Mouse (Mus musculus): Measurements from ENCODE around the gene Cyb5b. TPM values are rescaled to one million over a fixed set of nuclear protein-coding genes. Genes with fewer than 3 reads are reported as not detected.

Gene Cyb5b
- polyA plus RNA-seq, 1 experiment: not detected

DNA sequence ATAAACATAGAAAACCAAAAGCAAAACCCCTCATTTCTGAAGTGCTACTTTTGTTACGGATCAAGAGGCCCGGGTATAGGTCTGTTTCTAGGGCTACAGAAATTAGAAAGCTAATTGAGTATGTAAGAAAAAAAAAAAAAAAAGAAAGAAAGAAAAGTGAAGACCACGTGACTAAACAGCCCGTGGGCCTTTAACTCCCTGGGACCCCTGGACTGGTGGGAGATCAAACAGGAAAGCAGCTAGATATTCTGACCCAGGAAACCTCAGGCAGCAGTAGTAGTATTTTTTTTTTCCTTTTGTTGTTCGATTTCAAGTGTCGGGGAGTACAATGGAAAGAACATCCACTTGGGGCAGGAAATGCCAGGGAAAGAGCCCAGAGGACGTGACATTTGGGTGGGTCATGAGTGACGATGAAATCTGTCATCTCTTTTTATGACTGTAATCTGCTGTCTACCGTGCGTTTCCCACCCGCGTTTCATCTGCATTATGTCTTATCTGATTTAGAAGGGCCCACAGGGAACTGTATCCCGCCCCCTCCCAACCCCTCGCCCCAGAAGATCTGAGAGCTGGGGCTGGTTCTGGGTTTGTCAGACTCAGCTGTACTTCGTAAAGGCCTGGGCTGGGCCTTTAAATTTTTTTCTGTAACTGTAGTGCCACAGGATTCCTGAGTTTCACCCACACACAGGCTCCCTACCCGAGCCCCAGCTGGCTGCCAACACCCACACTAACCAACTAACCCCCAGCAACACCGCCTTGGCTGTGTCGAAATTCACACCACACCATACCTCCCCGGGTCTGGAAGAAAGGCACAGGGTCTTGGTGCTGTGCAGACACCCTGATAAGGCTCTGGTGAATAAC lies 36.1 kb upstream of the Cyb5b start:
- Histone ChIP-seq H3K4me3 (ENCODE audit: insufficient read depth, low read depth, low read length) (no peak overlapping the region), H3K27ac (ENCODE audit: insufficient read depth, low read depth, low read length) (peak overlapping the region; percentile 81), H3K4me1 (ENCODE audit: control insufficient read depth, insufficient read depth, low read length) (peaks cover 24% of the 10 kb centered on the region)
- no peak for TF ChIP-seq POLR2A (IDR thresholded peaks at IDR 0.05; ENCODE audit: insufficient read depth, low read depth, low read length)
- WGBS: 42% methylated on average over 19 of the region's 19 CpGs

DNA sequence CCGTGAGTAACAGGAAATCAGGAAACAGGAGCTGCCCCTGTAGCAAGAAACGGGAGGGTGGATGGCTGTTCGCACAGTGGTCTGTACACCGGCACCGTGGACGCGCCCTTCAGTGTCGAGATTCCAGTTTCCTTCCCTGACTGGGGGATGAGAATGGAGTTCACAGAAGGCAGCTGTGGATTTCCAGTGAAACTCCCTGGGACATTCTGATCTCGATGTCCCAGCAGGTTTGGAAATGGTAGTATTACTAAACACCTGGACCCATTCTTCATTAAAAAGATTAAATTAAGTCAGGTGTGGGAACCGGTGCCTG lies 35.5 kb upstream of the Cyb5b start:
- 63% methylated on average over 10 of the region's 10 CpGs for WGBS
- TF ChIP-seq CTCF (IDR thresholded peaks at IDR 0.05; ENCODE audit: insufficient read depth, low read depth, low read length): no peak
- no peak for TF ChIP-seq POLR2A (IDR thresholded peaks at IDR 0.05; ENCODE audit: insufficient read depth, low read depth, low read length)
- Histone ChIP-seq H3K4me1 (ENCODE audit: control insufficient read depth, insufficient read depth, low read length) (peaks cover 27% of the 10 kb centered on the region), H3K27ac (ENCODE audit: insufficient read depth, low read depth, low read length) (peak overlapping the region; percentile 81), H3K4me3 (ENCODE audit: insufficient read depth, low read depth, low read length) (no peak overlapping the region)

GRCm38 (mm10) chr8:107116023-107116422 lies 34.4 kb upstream of the Cyb5b start:
- Histone ChIP-seq H3K4me1 (ENCODE audit: control insufficient read depth, insufficient read depth, low read length) (peaks cover 27% of the 10 kb centered on the region), H3K27ac (ENCODE audit: insufficient read depth, low read depth, low read length) (no peak overlapping the region), H3K4me3 (ENCODE audit: insufficient read depth, low read depth, low read length) (no peak overlapping the region)
- 16% methylated on average over 11 of the region's 11 CpGs for WGBS
- no peak for TF ChIP-seq CTCF (IDR thresholded peaks at IDR 0.05; ENCODE audit: insufficient read depth, low read depth, low read length)
- no peak for TF ChIP-seq POLR2A (IDR thresholded peaks at IDR 0.05; ENCODE audit: insufficient read depth, low read depth, low read length)

GRCm38 (mm10) chr8:107117019-107117418 lies 33.4 kb upstream of the Cyb5b start:
- no peak overlapping the region for H3K27ac ChIP-seq (ENCODE audit: insufficient read depth, low read depth, low read length)
- TF ChIP-seq POLR2A (IDR thresholded peaks at IDR 0.05; ENCODE audit: insufficient read depth, low read depth, low read length): no peak
- TF ChIP-seq CTCF (IDR thresholded peaks at IDR 0.05; ENCODE audit: insufficient read depth, low read depth, low read length): no peak
- WGBS: 72% methylated on average over 2 of the region's 2 CpGs
- peaks cover 27% of the 10 kb centered on the region for H3K4me1 ChIP-seq (ENCODE audit: control insufficient read depth, insufficient read depth, low read length)
- no peak overlapping the region for H3K4me3 ChIP-seq (ENCODE audit: insufficient read depth, low read depth, low read length)

DNA sequence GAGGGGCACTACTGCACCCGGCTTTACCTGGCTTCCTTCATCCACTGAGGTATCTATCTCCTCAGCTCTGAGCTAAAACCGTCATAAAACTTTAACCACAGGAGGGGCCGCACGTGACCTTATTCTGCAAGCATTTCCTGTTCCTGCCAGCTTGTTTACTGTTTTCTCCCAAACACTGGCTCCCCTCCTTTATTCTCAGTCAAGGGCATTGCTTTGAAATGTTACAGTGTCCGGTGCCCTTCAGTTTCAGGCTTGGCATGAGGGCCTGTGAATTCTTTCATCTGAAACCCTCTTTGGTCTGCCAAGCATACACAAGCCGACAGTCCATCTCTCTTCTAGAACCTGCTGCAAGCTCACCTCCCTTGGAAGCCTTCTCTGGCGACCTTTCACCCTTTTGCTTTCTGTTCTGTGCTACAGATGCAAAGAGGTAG lies 31.6 kb upstream of the Cyb5b start:
- Histone ChIP-seq H3K4me1 (ENCODE audit: control insufficient read depth, insufficient read depth, low read length) (peaks cover 18% of the 10 kb centered on the region), H3K4me3 (ENCODE audit: insufficient read depth, low read depth, low read length) (no peak overlapping the region), H3K27ac (ENCODE audit: insufficient read depth, low read depth, low read length) (no peak overlapping the region)
- TF ChIP-seq POLR2A (IDR thresholded peaks at IDR 0.05; ENCODE audit: insufficient read depth, low read depth, low read length) (no peak), CTCF (IDR thresholded peaks at IDR 0.05; ENCODE audit: insufficient read depth, low read depth, low read length) (no peak)
- 60% methylated on average over 7 of the region's 7 CpGs for WGBS

DNA sequence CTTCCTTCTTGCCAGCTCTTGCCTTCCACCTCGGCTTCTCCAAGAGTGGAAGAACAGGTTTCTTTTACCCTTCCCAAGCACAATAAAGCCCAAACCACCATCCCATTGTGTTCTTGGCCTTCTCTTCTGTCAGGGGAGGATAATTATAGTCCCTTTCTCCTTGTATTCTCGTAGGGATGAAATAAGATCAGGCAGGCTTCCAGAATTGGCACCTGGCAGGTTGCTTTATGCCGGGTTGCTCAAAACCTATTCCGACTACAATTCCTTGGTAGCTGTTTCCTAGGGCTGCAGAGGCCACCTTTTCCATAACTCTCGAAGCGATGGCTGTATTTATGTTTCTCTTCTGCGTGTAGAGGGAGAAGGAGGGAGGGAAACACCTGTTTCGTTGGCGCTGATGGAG lies 31.0 kb upstream of the Cyb5b start:
- Histone ChIP-seq H3K4me1 (ENCODE audit: control insufficient read depth, insufficient read depth, low read length) (peaks cover 15% of the 10 kb centered on the region), H3K27ac (ENCODE audit: insufficient read depth, low read depth, low read length) (no peak overlapping the region), H3K4me3 (ENCODE audit: insufficient read depth, low read depth, low read length) (no peak overlapping the region)
- TF ChIP-seq CTCF (IDR thresholded peaks at IDR 0.05; ENCODE audit: insufficient read depth, low read depth, low read length) (no peak), POLR2A (IDR thresholded peaks at IDR 0.05; ENCODE audit: insufficient read depth, low read depth, low read length) (no peak)
- 61% methylated on average over 9 of the region's 9 CpGs for WGBS

GRCm38 (mm10) chr8:107120806-107121205 lies 29.6 kb upstream of the Cyb5b start:
- no peak overlapping the region for H3K27ac ChIP-seq (ENCODE audit: insufficient read depth, low read depth, low read length)
- H3K4me1 ChIP-seq (ENCODE audit: control insufficient read depth, insufficient read depth, low read length): peaks cover 9% of the 10 kb centered on the region
- TF ChIP-seq CTCF (IDR thresholded peaks at IDR 0.05; ENCODE audit: insufficient read depth, low read depth, low read length) (no peak), POLR2A (IDR thresholded peaks at IDR 0.05; ENCODE audit: insufficient read depth, low read depth, low read length) (no peak)

DNA sequence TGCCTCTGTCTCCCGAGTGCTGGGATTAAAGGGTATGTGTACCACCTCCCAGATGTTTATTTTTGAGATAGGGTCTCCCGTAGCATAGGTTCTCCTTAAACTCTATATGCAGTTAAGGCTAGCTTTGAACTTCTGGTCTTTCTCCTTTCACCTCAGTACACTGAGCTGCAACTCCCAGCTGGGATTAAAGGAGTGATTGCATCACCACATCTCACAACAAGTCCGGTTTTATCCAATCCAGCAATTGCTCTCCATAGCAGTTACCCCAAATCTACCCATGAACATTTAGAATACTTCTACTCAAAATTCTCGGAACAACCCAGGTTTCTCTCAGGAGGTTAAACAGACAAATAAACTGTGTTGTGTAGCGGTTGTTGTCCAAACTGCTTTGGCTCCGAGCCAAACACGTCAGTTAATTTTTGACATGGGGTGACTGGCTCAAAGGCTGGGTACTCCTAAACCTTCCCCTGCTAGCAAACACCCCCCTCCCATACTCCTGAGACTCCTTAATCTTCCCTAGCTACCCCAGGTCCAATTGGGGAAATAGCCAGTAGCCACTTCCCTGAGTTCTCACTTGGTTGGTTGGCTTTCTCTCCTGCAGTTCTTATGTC lies 28.7 kb upstream of the Cyb5b start:
- 89% methylated on average over 7 of the region's 7 CpGs for WGBS
- TF ChIP-seq CTCF (IDR thresholded peaks at IDR 0.05; ENCODE audit: insufficient read depth, low read depth, low read length) (no peak), POLR2A (IDR thresholded peaks at IDR 0.05; ENCODE audit: insufficient read depth, low read depth, low read length) (no peak)
- H3K4me1 ChIP-seq (ENCODE audit: control insufficient read depth, insufficient read depth, low read length): peaks cover 9% of the 10 kb centered on the region
- H3K27ac ChIP-seq (ENCODE audit: insufficient read depth, low read depth, low read length): no peak overlapping the region
- no peak overlapping the region for H3K4me3 ChIP-seq (ENCODE audit: insufficient read depth, low read depth, low read length)

More at GRCm38 (mm10) chr8:107120806-107121205, 29.6 kb upstream of the Cyb5b start:
- H3K4me3 ChIP-seq (ENCODE audit: insufficient read depth, low read depth, low read length): no peak overlapping the region

GRCm38 (mm10) chr8:107123063-107123614 lies 27.3 kb upstream of the Cyb5b start:
- WGBS: 27% methylated on average over 9 of the region's 9 CpGs
- Histone ChIP-seq H3K4me1 (ENCODE audit: control insufficient read depth, insufficient read depth, low read length) (peaks cover 9% of the 10 kb centered on the region), H3K4me3 (ENCODE audit: insufficient read depth, low read depth, low read length) (no peak overlapping the region), H3K27ac (ENCODE audit: insufficient read depth, low read depth, low read length) (no peak overlapping the region)
- no peak for TF ChIP-seq POLR2A (IDR thresholded peaks at IDR 0.05; ENCODE audit: insufficient read depth, low read depth, low read length)
- TF ChIP-seq CTCF (IDR thresholded peaks at IDR 0.05; ENCODE audit: insufficient read depth, low read depth, low read length): no peak

All from olfactory bulb, adult 2 months (tissue).